Mouse (Mus musculus): Measurements from ENCODE around the gene Etl4.
A peak's percentile ranks its signal among the peaks of the same experiment; 100 is the strongest.

DNA sequence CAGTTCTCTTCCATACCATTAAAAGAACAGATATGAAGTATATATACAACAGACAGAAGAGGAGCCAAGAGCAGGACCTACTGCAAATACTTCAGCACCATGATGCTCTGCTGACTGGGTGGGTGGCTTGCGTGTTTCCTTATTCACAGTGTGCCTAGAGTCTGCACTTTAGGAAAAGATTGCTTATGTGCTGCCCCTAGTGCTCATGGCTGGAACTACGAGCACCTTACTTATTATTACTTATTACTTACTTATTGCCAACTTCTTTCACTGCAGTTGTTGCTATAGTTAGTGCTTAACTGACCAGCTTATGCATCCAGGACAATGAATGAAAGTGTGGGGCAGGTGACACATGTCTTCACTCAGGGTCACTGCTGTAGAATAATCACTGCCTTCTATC is 904.4 kb downstream of the Etl4 start:
- TF ChIP-seq CTCF (IDR thresholded peaks at IDR 0.05; ENCODE audit: low read depth) (peak; percentile 43; the same call in 1 of the 2 replicates), EP300 (IDR thresholded peaks at IDR 0.05; ENCODE audit: low read depth) (no peak)

Measured in liver, postnatal 0 days (tissue).